Mouse (Mus musculus): ENCODE measurements around the gene Dnph1. TPM values are rescaled to one million over a fixed set of nuclear protein-coding genes. Genes with fewer than 3 reads are reported as not detected.
"Not testable (repeated sequence)": the region's sequence is repeated elsewhere in the genome, so short reads cannot be mapped to it uniquely, and the experiment has no call there.

Gene Dnph1
- polyA plus RNA-seq, 1 experiment from 2014 or later = 35.5 TPM

GRCm38 (mm10) chr17:46476601-46477000, 19.9 kb upstream of the Dnph1 start:
- ATAC-seq (ENCODE audit: low FRiP score) = no peak

DNA sequence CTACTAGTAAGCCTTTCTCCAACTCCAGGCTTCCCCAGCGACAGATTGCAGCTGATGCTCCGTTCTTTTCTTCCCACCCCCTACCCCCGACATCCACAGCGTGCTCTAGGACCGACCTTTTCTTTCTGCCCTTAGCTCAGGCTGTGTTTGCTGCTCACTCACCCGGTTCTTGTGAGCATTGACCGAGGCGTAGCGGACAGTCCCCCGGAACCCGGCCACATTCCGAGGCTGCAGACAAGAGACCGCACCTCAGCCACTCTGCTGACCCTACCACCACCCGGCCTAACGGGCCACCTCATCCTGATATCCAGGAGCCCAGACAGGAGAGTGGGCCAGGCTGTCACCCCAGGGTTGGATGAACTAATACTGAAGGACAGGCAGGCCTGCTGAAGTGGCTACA, 19.2 kb upstream of the Dnph1 start:
- no peaks in the 10 kb centered on the region for H3K4me1 ChIP-seq
- H3K36me3 ChIP-seq = peaks cover 67% of the 10 kb centered on the region
- H3K27me3 ChIP-seq = no peaks in the 10 kb centered on the region
- H3K4me2 ChIP-seq (replicated peaks) = no peak overlapping the region
- WGBS = 85% methylated on average over 15 of the region's 15 CpGs
- no peak overlapping the region for H3K4me3 ChIP-seq
- H3K27ac ChIP-seq = no peak overlapping the region
- no peaks in the 10 kb centered on the region for H3K9me3 ChIP-seq (replicated peaks)
- ATAC-seq (ENCODE audit: low FRiP score) = no peak
- H3K9ac ChIP-seq = no peak overlapping the region

More at GRCm38 (mm10) chr17:46476601-46477000, 19.9 kb upstream of the Dnph1 start:
- Histone ChIP-seq H3K4me2 (replicated peaks) (no peak overlapping the region), H3K27ac (no peak overlapping the region), H3K9me3 (replicated peaks) (no peaks in the 10 kb centered on the region), H3K27me3 (no peaks in the 10 kb centered on the region), H3K4me3 (no peak overlapping the region), H3K36me3 (peaks cover 72% of the 10 kb centered on the region), H3K4me1 (no peaks in the 10 kb centered on the region), H3K9ac (no peak overlapping the region)
- WGBS = 75% methylated on average over 8 of the region's 8 CpGs

GRCm38 (mm10) chr17:46483561-46484001, 12.9 kb upstream of the Dnph1 start:
- Histone ChIP-seq H3K9ac (peak overlapping the region; percentile 55), H3K27ac (no peak overlapping the region), H3K36me3 (peaks cover 13% of the 10 kb centered on the region), H3K27me3 (peaks cover 47% of the 10 kb centered on the region), H3K4me3 (peak overlapping the region; percentile 31), H3K4me2 (replicated peaks) (peak overlapping the region; percentile 74), H3K4me1 (peaks cover 40% of the 10 kb centered on the region), H3K9me3 (replicated peaks) (no peaks in the 10 kb centered on the region)
- under 1% methylated on average over 16 of the region's 16 CpGs for WGBS
- ATAC-seq (ENCODE audit: low FRiP score) = peak; percentile 56

DNA sequence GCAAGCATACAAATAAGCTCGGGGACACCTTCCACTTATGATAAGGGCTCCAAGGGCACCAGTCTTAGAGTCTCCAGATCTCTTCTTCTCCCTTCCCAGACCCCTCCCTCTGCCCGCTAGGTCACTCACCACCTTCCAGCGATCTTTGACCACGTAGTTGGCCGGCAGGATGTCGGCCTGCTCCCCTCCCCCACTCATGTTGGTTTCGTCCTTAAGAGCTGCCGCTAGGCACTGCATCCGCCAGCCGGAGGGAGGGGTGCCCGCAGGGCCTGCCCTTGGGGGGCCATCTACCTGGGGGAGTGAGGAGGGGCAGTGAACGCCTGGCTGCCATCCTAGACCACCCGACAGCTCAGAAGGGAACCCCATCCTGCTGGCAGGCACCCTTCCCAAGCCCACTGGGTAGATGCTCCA, 12.5 kb upstream of the Dnph1 start:
- H3K27ac ChIP-seq = peak overlapping the region; percentile 40; the same call in 1 of the 2 replicates
- H3K4me1 ChIP-seq = peaks cover 40% of the 10 kb centered on the region
- peak; percentile 14; the same call in 1 of the 2 replicates for ATAC-seq (ENCODE audit: low FRiP score)
- 2% methylated on average over 13 of the region's 13 CpGs for WGBS
- peaks cover 51% of the 10 kb centered on the region for H3K27me3 ChIP-seq
- H3K4me3 ChIP-seq = peak overlapping the region; percentile 31
- H3K9ac ChIP-seq = peak overlapping the region; percentile 55
- peaks cover 9% of the 10 kb centered on the region for H3K36me3 ChIP-seq
- H3K4me2 ChIP-seq (replicated peaks) = peak overlapping the region; percentile 74
- no peaks in the 10 kb centered on the region for H3K9me3 ChIP-seq (replicated peaks)

DNA sequence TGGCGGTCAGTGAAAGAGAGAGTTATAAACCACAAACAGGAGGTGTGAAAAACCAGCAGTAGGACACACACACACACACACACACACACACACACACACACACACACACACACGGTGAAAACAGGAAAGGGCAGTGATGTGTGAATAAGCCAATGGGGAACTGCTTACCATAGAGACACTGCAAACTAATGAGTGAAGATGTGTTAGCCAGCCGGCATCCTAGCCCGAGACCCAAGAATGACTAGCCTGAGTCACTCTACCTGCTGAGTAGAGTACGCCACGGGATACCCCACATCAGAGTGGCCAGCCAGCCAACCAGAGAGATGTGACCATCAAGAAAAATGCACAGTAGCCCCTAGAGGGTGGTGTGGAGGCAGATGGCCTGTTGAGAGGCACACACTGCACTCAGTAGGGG, 12.0 kb upstream of the Dnph1 start:
- 20% methylated on average over 6 of the region's 6 CpGs for WGBS

DNA sequence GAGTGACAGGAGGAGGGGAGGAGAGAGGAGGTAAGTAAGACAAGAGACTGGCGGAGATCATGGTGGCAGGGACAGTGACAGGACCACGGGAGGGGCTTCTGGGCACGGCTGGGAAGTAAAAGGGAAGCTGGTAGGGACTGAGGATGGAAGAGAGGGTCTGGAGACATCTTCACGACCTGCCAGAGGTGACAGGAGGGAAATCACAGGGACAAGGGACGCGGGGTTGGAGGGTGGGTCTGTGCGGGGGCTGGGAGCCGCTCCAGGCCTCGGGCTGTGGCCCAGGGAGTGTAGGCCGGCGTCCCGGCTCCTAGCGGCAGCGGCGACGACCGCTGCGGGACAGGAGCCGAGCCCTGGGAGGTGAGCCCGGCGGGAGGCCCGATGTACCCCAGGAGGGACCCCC, 9.5 kb upstream of the Dnph1 start:
- peak overlapping the region; percentile 93 for H3K9ac ChIP-seq
- no peaks in the 10 kb centered on the region; the same call in 1 of the 2 replicates for H3K36me3 ChIP-seq
- H3K4me2 ChIP-seq (replicated peaks) = peak overlapping the region; percentile 70
- H3K4me1 ChIP-seq = peaks cover 40% of the 10 kb centered on the region
- peak overlapping the region; percentile 83 for H3K4me3 ChIP-seq
- H3K27me3 ChIP-seq = peaks cover 62% of the 10 kb centered on the region
- ATAC-seq (ENCODE audit: low FRiP score) = peak; percentile 62
- 1% methylated on average over 22 of the region's 22 CpGs for WGBS
- peak overlapping the region; percentile 72 for H3K27ac ChIP-seq
- no peaks in the 10 kb centered on the region for H3K9me3 ChIP-seq (replicated peaks)

More for the DNA sequence above, 12.0 kb upstream of the Dnph1 start:
- Histone ChIP-seq H3K27ac (peak overlapping the region; percentile 40; the same call in 1 of the 2 replicates), H3K27me3 (peaks cover 53% of the 10 kb centered on the region), H3K9ac (peak overlapping the region; percentile 55; the same call in 1 of the 2 replicates), H3K4me2 (replicated peaks) (peak overlapping the region; percentile 74), H3K36me3 (peaks cover 5% of the 10 kb centered on the region), H3K4me1 (peaks cover 40% of the 10 kb centered on the region), H3K9me3 (replicated peaks) (no peaks in the 10 kb centered on the region), H3K4me3 (peak overlapping the region; percentile 31)
- 0 out of 2 replicates have a peak, but pooled peaks have one; percentile 3 for ATAC-seq (ENCODE audit: low FRiP score)

DNA sequence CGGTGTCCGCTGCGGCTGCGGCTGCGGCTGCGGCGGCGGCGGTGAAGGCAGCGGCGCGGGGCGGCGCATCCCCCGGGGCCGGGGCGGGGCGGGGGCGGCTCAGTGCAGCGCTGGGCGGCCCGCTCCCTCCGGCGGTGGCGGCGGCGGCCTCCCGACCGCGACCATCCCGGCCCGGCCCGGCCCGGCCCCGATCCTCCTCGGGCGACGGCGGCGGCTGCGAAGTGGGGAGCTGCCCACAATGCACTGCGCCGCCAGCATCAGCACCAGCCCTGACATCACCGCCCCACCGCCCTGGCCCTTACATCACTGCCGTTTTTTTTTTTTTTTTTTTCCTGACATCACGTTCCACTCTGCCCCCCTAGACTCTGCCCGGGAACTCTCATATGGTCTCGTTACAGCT, 9.1 kb upstream of the Dnph1 start, which contains the start of gene Ttbk1:
Gene Ttbk1 (minus strand): TSS at position 245 of the 400 bp plus-strand sequence.
- WGBS = 0% methylated on average over 17 of the region's 49 CpGs
- H3K9ac ChIP-seq = peak within 1 kb of the TSS; percentile 93
- H3K27ac ChIP-seq = peak within 1 kb of the TSS; percentile 72
- H3K4me2 ChIP-seq (replicated peaks) = peak within 1 kb of the TSS; percentile 70
- H3K9me3 ChIP-seq (replicated peaks) = no peaks in the 10 kb centered on the region
- peaks cover 40% of the 10 kb centered on the region for H3K4me1 ChIP-seq
- H3K4me3 ChIP-seq = peak within 1 kb of the TSS; percentile 83
- H3K36me3 ChIP-seq = no peaks in the 10 kb centered on the region; the same call in 1 of the 2 replicates
- peak; percentile 70 for ATAC-seq (ENCODE audit: low FRiP score)
- H3K27me3 ChIP-seq = peaks cover 62% of the 10 kb centered on the region

DNA sequence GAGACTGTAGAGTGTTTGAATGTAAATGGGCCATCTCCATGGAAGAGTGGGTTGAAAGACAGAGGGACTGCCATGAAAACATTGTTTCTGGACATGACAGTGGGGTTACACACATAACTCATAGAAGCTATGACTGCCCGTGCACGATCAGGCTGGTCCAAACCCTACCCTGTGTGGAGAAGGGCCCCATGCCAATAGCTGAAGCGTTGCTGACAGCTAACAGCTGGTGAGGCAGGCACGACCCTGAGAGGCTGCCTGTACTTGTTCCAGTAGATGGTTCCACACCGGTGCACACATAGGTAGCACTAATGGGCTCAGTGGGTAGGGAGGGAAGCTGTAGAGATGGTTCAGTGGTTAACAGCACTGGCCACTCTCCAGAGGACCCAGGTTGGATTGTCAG, 1.0 kb upstream of the Dnph1 start:
- no peak for ATAC-seq (ENCODE audit: low FRiP score)
- H3K4me2 ChIP-seq (replicated peaks) = no peak overlapping the region
- 83% methylated on average over 5 of the region's 5 CpGs for WGBS

GRCm38 (mm10) chr17:46496081-46496480, 430 bp upstream of the Dnph1 start:
- peak overlapping the region; percentile 75 for H3K4me2 ChIP-seq (replicated peaks)
- not testable (repeated sequence) for ATAC-seq (ENCODE audit: low FRiP score)

More for the DNA sequence above, 1.0 kb upstream of the Dnph1 start:
- peaks cover 23% of the 10 kb centered on the region for H3K27me3 ChIP-seq
- H3K36me3 ChIP-seq = peaks cover 13% of the 10 kb centered on the region
- H3K4me3 ChIP-seq = no peak overlapping the region
- H3K9ac ChIP-seq = no peak overlapping the region
- no peak overlapping the region for H3K27ac ChIP-seq
- H3K9me3 ChIP-seq (replicated peaks) = no peaks in the 10 kb centered on the region
- peaks cover 9% of the 10 kb centered on the region for H3K4me1 ChIP-seq

GRCm38 (mm10) chr17:46497956-46498355, 1.4 kb downstream of the Dnph1 start:
- no peak overlapping the region for H3K9ac ChIP-seq
- H3K4me2 ChIP-seq (replicated peaks) = 0 out of 2 replicates have a peak overlapping the region, but pooled peaks have one; percentile 75
- peaks cover 29% of the 10 kb centered on the region for H3K36me3 ChIP-seq
- H3K9me3 ChIP-seq (replicated peaks) = no peaks in the 10 kb centered on the region
- H3K4me3 ChIP-seq = no peak overlapping the region
- no peak overlapping the region for H3K27ac ChIP-seq
- peaks cover 18% of the 10 kb centered on the region for H3K27me3 ChIP-seq
- ATAC-seq (ENCODE audit: low FRiP score) = no peak
- peaks cover 9% of the 10 kb centered on the region for H3K4me1 ChIP-seq
- 72% methylated on average over 8 of the region's 8 CpGs for WGBS

More at GRCm38 (mm10) chr17:46496081-46496480, 430 bp upstream of the Dnph1 start:
- peaks cover 19% of the 10 kb centered on the region for H3K36me3 ChIP-seq
- not testable (repeated sequence) for H3K9ac ChIP-seq; H3K27ac ChIP-seq; H3K9me3 ChIP-seq (replicated peaks); H3K4me3 ChIP-seq; H3K4me1 ChIP-seq
- H3K27me3 ChIP-seq = peaks cover 23% of the 10 kb centered on the region

GRCm38 (mm10) chr17:46502775-46503174, 6.3 kb downstream of the Dnph1 start:
- ATAC-seq (ENCODE audit: low FRiP score) = no peak
- WGBS = 93% methylated on average over 2 of the region's 2 CpGs
- H3K27ac ChIP-seq = no peak overlapping the region
- no peak overlapping the region for H3K9ac ChIP-seq
- no peaks in the 10 kb centered on the region for H3K9me3 ChIP-seq (replicated peaks)
- no peaks in the 10 kb centered on the region; the same call in none of the 2 replicates for H3K27me3 ChIP-seq
- H3K4me3 ChIP-seq = no peak overlapping the region
- H3K4me1 ChIP-seq = 0 out of 2 replicates have a peak, but pooled peaks cover under 1% of the 10 kb centered on the region
- H3K4me2 ChIP-seq (replicated peaks) = no peak overlapping the region
- peaks cover 30% of the 10 kb centered on the region for H3K36me3 ChIP-seq

DNA sequence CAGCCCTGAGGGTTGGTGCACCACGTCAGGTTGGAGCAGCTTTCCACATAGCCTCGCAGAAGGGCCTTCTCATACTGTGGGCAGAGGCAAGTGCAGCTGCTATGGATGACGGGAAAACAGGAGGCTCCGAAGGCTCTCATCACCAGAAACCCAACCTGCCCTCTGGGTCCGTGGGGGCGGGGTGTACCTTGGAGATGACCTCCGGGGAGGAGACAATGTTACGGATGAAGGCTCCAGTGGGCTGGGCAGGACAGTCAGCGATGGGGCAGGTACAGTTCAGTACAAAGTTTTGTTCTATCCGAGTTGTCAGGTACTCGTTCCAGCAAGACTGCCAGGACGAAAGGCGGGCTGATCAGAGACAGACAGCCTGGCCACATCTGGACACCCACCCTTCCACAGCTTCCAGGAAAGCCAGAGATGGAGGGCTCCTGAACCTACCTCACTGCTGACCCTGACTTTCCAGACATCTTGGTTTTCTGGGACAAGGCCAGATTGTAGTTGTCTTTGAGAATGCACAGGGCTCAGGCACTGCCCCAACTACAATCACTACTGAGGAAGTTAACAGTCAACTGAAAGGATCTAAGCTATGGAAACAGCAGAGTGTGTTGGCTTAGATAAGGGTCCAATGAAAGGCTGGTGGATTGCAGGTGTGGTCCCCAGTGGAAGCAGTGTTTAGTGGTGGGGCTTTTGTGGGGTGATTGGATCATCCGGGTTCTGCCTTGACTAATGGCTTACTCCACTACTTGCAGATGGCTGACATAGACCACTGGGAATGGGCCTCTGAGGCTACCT, 7.5 kb downstream of the Dnph1 start:
- Histone ChIP-seq H3K27ac (no peak overlapping the region), H3K4me3 (no peak overlapping the region), H3K27me3 (no peaks in the 10 kb centered on the region; the same call in none of the 2 replicates), H3K9ac (no peak overlapping the region), H3K4me2 (replicated peaks) (no peak overlapping the region), H3K36me3 (peaks cover 27% of the 10 kb centered on the region), H3K9me3 (replicated peaks) (no peaks in the 10 kb centered on the region), H3K4me1 (no peaks in the 10 kb centered on the region; the same call in 1 of the 2 replicates)
- ATAC-seq (ENCODE audit: low FRiP score) = no peak
- WGBS = 84% methylated on average over 14 of the region's 14 CpGs
